Mouse (Mus musculus) left cerebral cortex, postnatal 14 days (tissue): ENCODE measurements around the gene Urm1. TPM values are rescaled to one million over a fixed set of nuclear protein-coding genes. Genes with fewer than 3 reads are reported as not detected.

Experiments used
- DNase-seq, 2 experiments: peaks; one replicate each; pipeline ENCODE4 v3.0.0; 2021 to 2022; ENCODE audit warnings: low spot score in 2 of 2, mixed read lengths in 1 of 2
- intact Hi-C: fragments of 180-260 bp; cut with DNase I; formaldehyde crosslinking; loops from one replicate; pipeline ENCODE4 v1.15.1; 2025
- microRNA-seq, 2 experiments: library from miRNA; unstranded; fragments of <30 nt; microRNA quantifications; one replicate each; pipeline ENCODE4 v1.2.0; 2022
- total RNA-seq, 2 experiments: library from RNA; stranded (reverse); gene quantifications; 2 replicates each; pipeline ENCODE4 v1.2.3; 2021

Gene Urm1
- total RNA-seq, 2 experiments from 2014 or later = 57.3 to 60.2 TPM

- intact Hi-C loops = no loop called here
- DNase-seq = no peak
These were observed 71.9 kb downstream of the Urm1 start for GRCm38 (mm10) chr2:29891773-29892172.

Small RNA genes lying within 50 kb of the gene (microRNA-seq; reads per million reads assigned to microRNA genes)
- gene Mir219a-2 (0 to 0.34 reads per million in 2 experiments), gene Mir219b (0 reads per million in 2 experiments)

Other genes with a start within 250 kb of the Urm1 start
- gene Rapgef1, start 200.4 kb upstream of the Urm1 start, total RNA-seq = 100 to 1,000 TPM; 118 to 124 TPM
- gene Gm13420, start 68.4 kb upstream of the Urm1 start, total RNA-seq = 1 to 10 TPM; 2.3 TPM
- gene Gm13547, start 60.8 kb upstream of the Urm1 start, total RNA-seq = not detected
- gene Coq4, start 32.6 kb upstream of the Urm1 start, total RNA-seq = 10 to 100 TPM; 35.6 to 37.5 TPM
- 10 to 100 TPM; 47.9 to 51.2 TPM for gene Trub2, start 31.6 kb upstream of the Urm1 start, total RNA-seq
- gene Slc27a4, start 17.4 kb upstream of the Urm1 start, total RNA-seq = 10 to 100 TPM; 93.4 to 96.7 TPM
- 1 to 10 TPM; 5.2 to 7.2 TPM for gene Cercam, start 49.1 kb downstream of the Urm1 start, total RNA-seq
- gene Odf2, start 69.1 kb downstream of the Urm1 start, total RNA-seq = 10 to 100 TPM; 92.6 to 95.3 TPM
- 10 to 100 TPM; 35.9 to 37.4 TPM for gene Gle1, start 115.4 kb downstream of the Urm1 start, total RNA-seq
- 1,000 to 10,000 TPM in 1 of 2 experiments, 100 to 1,000 TPM in 1; 952 to 1,021 TPM for gene Sptan1, start 145.5 kb downstream of the Urm1 start, total RNA-seq
- 10 to 100 TPM; 42.6 to 47.8 TPM for gene Wdr34, start 228.8 kb downstream of the Urm1 start, total RNA-seq
- gene Set, start 237.3 kb downstream of the Urm1 start, total RNA-seq = 100 to 1,000 TPM; 171 to 193 TPM